Mouse (Mus musculus) stomach, embryonic 14.5 days (tissue): ENCODE measurements around the gene Adamts15. TPM values are rescaled to one million over a fixed set of nuclear protein-coding genes. Genes with fewer than 3 reads are reported as not detected.

ENCODE experiments used
- ATAC-seq: fragments of 200-750 bp; cut with Nextera tagmentation; 2 replicates; pipeline ENCODE4 v1.8.0; 2017; ENCODE audit warnings: low read depth, moderate TSS enrichment; ENCODE audit not compliant: insufficient number of reproducible peaks, insufficient read depth, low FRiP score
- H3K27ac ChIP-seq: fragments of 300-500 bp; sonication (generic); 2 replicates; pipeline ENCODE4 v1.5.1; 2014; ENCODE audit warnings: mild to moderate bottlenecking, low read length, moderate library complexity, mixed read lengths
- H3K27me3 ChIP-seq: fragments of 300-500 bp; sonication (generic); 2 replicates; pipeline ENCODE4 v1.6.1; 2014; ENCODE audit warnings: low read length, control low read depth, mixed read lengths; ENCODE audit not compliant: control insufficient read depth, insufficient read depth
- H3K36me3 ChIP-seq: fragments of 300-500 bp; sonication (generic); 2 replicates; pipeline ENCODE4 v1.6.1; 2014; ENCODE audit warnings: mild to moderate bottlenecking, control low read depth, low read length, moderate library complexity, mixed read lengths; ENCODE audit not compliant: control insufficient read depth, insufficient read depth
- H3K4me1 ChIP-seq: fragments of 300-500 bp; sonication (generic); 2 replicates; pipeline ENCODE4 v1.6.1; 2014; ENCODE audit warnings: low read length, control low read depth, mixed read lengths; ENCODE audit not compliant: control insufficient read depth, insufficient read depth
- H3K4me2 ChIP-seq: fragments of 300-500 bp; sonication (generic); replicated peaks from 2 replicates; pipeline ENCODE4 v1.6.1; 2014; ENCODE audit warnings: low read depth, low read length, control low read depth
- H3K4me3 ChIP-seq: fragments of 300-500 bp; sonication (generic); 2 replicates; pipeline ENCODE4 v1.5.1; 2014; ENCODE audit warnings: low read depth, low read length, control low read depth
- H3K9ac ChIP-seq: fragments of 300-500 bp; sonication (generic); replicated peaks from 2 replicates; pipeline ENCODE4 v1.6.1; 2014; ENCODE audit warnings: low read depth, mild to moderate bottlenecking, control low read depth, low read length, moderate library complexity, mixed read lengths
- H3K9me3 ChIP-seq: fragments of 300-500 bp; sonication (generic); 2 replicates; pipeline ENCODE4 v1.6.1; 2016; ENCODE audit warnings: low read depth, low read length, control low read depth; ENCODE audit not compliant: control insufficient read depth
- WGBS: fragments of 180-500 bp; shearing (Covaris S2); extraction: QIAGEN DNeasy Blood & Tissue Kit; methylation state at CpG from one replicate; pipeline ENCODE4 v1.1.7; 2014; 5-methylcytosine and 5-hydroxymethylcytosine counted together
- polyA plus RNA-seq: library from polyadenylated mRNA; unstranded; fragments of >200 nt; fragmentation: Nextera tagmentation; extraction: Ambion mirVana; gene quantifications from 2 replicates; pipeline ENCODE4 v1.2.1, GENCODE M21; 2014

Adamts15 gene
- polyA plus RNA-seq, 1 experiment from 2014 or later, result 12.9 TPM

DNA sequence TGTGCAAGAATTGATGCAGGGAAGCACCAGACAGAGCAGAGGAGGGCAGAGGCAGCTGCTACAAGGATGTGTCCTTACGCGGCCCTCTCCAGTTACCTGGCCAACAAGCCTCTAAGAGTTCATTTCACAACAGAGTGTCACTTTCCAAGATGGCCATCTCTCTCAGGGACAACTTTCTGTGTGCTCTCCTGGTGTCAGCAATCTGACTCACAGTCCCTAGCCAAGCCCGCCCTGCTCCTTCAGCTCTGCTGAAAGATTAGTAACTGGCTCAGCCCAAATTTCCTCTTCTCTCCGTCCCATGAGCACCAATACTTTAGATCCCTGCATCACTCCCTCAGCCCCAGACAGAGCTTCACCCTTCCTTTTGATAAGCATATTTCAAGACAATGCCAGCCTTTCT is 72.3 kb downstream of the Adamts15 start:
- no peak overlapping the region for H3K4me3 ChIP-seq

DNA sequence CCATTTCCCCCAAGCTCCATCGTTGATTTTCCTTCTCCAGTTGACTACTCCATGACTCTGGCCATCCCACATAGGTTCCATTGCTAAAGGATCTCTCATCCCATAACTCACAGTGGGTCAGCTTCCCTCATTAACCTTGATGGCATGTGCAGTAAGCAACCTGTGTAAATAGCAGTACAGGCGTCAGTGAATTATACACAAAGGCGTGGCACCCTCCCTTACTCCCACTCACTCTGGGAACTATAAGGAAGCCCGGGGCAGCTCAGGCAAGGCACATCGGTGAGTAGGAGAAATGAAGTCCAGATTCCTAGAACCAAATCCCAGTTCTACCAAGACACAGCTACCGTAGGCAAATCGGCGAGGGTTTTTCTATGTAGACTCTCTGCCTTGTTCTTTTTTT is 72.8 kb downstream of the Adamts15 start:
- WGBS, result 71% methylated on average over 8 of the region's 8 CpGs
- Histone ChIP-seq H3K4me2 (no peak overlapping the region), H3K4me3 (no peak overlapping the region), H3K9me3 (no peaks in the 10 kb centered on the region), H3K4me1 (no peaks in the 10 kb centered on the region), H3K9ac (no peak overlapping the region), H3K36me3 (no peaks in the 10 kb centered on the region), H3K27me3 (no peaks in the 10 kb centered on the region), H3K27ac (no peak overlapping the region)
- ATAC-seq, result no peak

More for the DNA sequence above, 72.3 kb downstream of the Adamts15 start:
- H3K9ac ChIP-seq, result no peak overlapping the region
- H3K4me1 ChIP-seq, result no peaks in the 10 kb centered on the region
- no peak overlapping the region for H3K4me2 ChIP-seq
- 81% methylated on average over 4 of the region's 4 CpGs for WGBS
- no peaks in the 10 kb centered on the region for H3K36me3 ChIP-seq
- no peak for ATAC-seq
- no peak overlapping the region for H3K27ac ChIP-seq
- no peaks in the 10 kb centered on the region for H3K27me3 ChIP-seq
- no peaks in the 10 kb centered on the region for H3K9me3 ChIP-seq

Other genes starting within 250 kb of the Adamts15 start
- 8.1 and 8.3 TPM in 2 replicates for gene Adamts8, start 20.1 kb upstream of the Adamts15 start, polyA plus RNA-seq
- gene Zbtb44, start 108.2 kb upstream of the Adamts15 start, polyA plus RNA-seq, result 9.5 and 10.8 TPM in 2 replicates
- gene St14, start 209.4 kb upstream of the Adamts15 start, polyA plus RNA-seq, result 46.9 and 50.0 TPM in 2 replicates